Mouse (Mus musculus) adrenal gland, adult 8-10 months (tissue): ENCODE measurements at regions not wholly inside any gene's neighbourhood (a gene's known extent, or its start where the extent isn't known, plus 50 kb on each side); places are given as distances from the start of the nearest gene placed in this dataset.

Source experiments
- DNase-seq: peaks from one replicate; pipeline ENCODE4 v3.0.0; 2022

DNA sequence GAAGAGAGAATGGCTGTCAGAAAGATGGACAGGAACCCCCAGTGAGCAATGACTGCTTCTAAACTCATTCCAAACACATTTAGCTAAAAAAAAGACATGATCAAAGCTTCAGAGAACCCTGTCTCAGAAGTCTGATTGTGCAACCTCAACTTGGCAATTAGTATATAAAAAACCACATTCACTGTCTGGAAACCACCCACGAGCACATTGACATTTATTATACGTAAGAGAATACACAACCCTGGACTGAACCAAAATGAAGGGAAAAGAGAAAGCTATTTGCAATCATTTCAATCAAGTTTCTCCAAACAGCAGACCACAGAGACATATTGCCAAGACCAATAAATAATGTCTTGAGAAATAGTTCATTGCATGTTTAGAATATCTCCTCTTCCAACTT lies 820.7 kb upstream of the Adgrl2 start:
- no peak for DNase-seq

DNA sequence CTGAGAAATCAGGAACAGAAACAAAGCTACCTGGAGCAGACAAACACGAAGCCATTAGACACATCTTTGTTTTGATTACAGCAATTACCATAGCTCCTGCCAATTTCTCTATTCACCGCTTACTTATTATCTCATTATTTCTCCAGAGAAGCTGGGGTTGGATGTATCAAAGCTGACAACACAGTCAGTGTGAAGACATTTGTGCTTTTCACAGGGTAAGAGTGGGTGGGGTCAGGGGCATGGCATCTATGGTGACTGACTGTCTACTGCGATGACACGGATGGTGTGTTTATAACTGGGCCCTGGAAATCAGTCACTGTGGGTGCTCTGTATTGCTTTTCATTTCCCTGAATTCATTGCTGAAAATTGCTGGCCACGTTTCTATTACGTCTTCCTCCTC lies 815.0 kb upstream of the Adgrl2 start:
- DNase-seq: no peak

DNA sequence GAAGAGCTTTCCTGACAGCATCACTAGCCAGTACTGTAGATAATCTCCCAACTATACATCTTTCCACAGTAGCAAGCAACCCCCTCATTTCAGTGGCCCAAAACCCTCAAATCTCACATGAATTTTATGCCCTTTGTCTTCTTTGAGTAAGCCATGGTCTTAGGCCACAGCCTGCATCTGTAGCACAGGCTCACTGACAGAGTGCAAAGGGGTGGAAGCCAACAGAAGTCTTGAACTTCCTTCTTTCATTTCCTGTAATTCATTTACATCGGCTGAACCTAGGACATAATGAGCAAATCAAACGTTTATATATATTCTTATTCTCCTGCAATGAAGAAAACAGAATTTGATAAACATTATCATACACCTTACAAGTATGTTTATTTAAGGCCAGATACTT lies 805.8 kb upstream of the Adgrl2 start:
- no peak for DNase-seq

DNA sequence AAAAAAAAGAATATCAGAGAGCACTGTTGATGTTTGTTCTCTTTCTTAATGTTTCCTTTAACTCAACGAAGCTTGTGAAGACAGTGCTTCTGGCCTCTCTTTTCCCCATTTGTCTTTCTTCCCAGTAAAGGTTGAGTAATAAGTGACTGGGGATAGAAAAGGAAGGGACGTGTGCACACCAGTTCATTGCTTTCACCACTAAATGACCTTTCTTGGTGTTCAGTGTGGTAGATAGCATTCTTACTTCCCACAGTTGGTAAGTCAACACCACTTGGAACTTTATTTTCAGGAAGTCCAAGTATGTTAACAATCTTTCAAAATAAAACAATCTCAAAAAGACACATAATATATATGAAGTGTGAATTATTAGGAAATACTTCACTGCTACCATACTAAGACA lies 801.2 kb upstream of the Adgrl2 start:
- no peak for DNase-seq

DNA sequence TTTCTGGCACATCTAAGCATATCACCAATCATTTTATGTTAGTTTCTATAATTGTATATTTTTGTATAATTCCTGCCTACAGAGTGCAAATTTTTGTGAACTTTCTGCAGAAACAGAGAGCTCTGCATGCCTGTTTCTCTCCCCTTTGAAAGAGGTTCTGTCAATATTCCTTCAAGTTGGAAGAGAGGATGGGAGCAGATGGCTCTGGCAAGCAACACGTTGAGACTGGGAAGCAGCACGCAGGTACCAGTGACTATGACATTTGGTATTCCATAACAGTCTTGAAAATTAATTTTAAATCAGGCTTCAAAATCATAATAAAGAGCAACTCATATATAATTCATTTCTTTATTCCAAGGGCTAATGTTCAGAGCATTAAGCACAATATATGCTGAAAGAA lies 795.7 kb upstream of the Adgrl2 start:
- no peak for DNase-seq

DNA sequence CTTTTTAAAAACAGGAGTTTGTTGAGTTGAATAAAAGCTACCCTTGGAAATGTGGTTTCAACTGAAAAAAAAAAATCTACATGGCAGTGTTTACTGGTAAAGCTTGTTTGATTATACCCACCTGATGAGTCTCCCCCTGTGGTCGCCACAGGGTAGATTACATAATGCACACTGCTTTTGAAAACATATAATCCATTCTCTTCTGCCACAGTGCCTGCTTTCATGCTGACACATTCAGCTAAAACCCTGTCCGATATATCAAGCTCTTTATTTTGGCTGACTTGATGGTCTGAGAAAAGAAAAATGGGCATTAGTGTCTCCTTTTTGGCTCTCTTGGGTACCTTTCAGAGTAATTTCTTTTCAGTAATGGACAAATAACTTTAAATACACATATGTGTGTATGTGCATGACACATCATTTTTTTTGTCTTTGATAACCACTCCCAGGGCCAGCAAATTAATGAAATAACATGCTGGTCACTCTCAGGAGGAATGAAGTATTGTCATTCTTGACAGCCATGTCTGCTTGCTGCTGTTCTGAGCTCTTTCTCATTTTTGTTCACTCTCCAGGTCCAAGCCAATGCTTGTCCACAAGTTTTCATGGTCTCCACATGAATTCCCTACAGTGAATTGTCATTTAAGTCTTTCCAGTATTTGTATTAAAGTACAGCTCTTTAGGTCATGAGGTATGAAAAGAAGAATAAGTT lies 793.7 kb upstream of the Adgrl2 start:
- DNase-seq: no peak

DNA sequence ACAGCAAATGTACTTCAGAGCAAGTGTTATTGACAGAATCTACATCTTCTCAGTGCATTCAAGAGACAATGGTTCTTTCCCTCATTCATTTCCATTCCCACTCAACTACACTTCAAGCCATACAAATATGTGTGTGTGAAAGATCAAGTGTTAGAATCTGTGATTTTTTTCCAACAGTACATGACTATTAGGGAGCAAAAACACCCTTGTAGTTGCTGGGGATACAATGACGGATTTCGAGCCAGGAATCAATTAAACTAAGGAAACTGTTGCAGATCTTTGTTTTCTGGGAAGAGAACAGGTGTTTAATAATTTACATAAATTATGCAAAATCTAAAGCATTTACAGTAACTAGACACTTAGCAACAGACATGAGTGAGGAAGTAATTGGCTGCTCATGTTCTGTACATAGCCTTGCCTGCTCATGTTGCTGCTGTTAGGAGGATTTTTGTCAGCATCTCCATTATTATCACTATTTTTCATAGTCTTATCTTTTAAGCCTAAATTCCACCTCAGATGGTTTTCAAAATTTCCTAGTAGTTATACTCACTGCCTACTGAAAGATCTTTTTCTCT lies 777.6 kb upstream of the Adgrl2 start:
- no peak for DNase-seq

DNA sequence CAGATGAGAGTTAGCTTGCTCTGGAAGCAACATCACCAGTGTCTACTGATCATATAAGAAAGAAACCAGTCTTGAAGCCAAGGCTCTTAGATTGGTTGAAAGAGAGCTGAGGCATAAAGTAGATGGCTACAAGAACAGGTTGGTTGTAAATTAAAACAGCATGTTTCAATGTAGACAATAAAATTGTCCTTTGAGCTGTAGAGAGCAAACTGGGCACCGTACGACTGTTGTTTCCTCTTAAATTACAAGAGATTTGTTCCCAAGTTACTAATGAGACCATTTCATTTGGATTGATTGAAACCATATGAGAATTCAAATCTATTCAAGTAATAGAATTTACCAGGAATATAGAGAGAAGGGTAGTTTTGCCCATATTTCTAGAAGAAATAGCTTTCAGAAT lies 770.9 kb upstream of the Adgrl2 start:
- no peak for DNase-seq

DNA sequence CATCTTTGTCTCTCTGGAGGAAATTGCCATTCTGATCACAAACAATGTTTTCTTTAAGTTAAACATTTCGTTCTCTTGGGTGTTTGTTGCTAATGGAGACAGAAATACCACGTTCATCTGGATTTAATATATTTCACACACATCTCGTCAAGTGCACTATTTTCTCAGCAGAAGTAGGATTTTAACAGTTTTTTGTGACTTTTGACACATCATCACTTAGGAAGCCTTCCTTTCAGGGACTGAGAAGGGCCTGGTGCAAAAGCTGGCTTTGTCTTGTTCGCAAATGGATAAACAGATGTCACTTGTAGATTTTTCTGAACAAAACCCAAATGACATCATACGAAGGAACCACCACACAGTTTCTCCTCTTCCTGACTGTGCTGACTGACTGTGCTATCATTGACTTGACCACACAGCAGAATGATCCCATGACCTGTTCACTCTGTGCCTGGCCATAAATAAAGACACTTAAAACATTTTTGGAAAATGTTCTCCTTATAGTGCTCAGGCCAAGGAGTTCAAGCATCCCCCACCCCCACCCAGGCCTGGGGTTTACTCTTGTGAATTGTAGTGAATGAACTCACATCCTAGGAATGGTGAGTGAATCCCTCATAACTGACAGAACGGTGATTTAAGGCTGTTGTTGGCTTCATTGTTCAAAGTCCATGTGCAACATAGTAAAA lies 767.7 kb upstream of the Adgrl2 start:
- no peak for DNase-seq

DNA sequence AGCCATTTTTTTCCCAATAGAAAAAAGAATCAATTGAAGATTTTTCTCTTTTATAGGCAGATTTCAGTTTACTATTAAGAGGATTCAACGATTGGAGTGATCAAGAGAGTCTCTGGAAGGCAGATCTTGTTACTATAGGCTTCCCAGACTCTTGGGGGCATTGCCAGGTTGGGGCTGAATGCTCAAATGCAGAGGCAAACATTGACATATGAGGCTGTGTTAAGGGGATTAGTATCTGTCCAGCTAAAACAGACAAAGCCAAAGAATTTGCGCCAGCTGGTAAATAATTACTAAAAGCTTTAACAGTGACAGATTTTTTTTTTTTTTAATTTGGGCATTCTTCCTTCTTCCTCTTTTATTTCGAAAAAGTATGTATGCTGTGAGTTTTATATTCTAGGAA lies 745.7 kb upstream of the Adgrl2 start:
- DNase-seq: no peak

DNA sequence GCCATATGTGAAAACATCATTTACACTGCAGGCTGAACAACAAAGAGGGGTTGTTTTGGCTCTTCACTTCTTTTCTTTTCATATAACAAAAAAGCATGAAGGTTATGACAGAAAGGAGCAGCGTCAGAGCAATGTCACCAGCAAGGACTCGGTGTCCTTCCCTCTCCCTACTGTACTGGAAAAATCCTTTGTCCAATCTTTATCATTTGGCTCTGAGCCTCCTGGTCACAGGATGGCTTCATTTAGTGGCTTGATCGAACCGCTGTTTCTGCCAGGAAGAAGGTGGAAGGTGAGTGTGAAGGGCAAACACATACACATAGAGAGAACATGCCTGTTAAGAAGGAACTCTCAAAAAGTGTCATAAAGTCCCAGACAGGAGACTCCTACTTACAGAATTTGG lies 735.9 kb upstream of the Adgrl2 start:
- DNase-seq: peak; percentile 1

DNA sequence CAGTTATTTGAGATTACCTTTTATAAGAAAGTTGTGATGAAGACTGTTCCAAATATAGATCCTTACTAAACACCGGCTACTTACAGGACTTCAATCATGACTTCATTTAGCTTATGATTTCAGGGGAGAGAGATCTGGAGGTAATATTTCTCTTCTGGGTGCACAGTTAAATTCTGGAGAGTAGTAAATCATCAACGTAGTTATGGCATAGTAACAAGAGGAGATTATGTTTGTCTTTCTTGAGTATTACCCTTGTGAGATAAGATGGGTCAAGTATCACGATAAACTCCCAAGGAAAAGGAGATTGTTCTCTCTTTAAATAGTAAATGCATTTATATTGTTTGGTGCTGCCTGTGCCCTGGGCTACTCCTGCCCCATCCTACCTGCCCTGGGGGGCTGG lies 734.5 kb upstream of the Adgrl2 start:
- DNase-seq: no peak

DNA sequence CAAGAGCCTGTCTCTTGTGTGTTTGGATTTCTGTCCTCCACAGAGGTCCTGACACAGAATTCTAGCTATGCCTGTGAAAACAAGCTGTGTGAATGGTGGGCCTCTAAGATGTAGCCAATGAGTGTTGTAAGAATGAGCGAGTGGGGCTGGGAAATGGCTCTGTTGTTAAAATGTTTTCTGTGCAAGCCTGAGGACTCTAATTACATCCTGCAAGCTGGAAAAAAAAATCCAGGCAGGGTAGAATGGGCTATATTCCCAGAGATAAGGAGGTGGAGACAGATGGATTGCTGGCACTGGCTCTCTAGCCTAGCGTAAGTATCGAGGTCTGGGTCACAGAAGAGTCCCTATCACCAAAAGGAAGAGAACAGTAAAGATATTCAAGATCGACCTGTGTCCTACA lies 731.5 kb upstream of the Adgrl2 start:
- DNase-seq: no peak

DNA sequence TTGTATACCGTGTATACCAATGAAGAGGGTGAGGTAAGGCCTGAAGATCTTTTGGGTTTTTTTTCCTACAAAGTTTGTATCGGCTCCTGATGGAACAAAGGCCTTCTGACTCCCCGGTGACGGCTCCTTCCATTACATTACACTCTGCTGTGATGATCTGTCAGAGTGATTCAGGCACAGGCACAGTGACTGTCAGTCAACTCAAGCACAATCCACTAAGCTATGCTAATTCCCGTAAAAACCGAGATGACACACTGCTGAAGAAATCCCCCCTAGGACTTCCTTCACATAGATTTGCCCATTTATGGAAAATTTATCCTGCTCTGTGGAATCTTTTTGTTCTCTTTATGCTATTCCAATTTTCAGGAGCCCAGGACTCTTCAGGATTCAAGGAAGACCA lies 730.0 kb upstream of the Adgrl2 start:
- no peak for DNase-seq

DNA sequence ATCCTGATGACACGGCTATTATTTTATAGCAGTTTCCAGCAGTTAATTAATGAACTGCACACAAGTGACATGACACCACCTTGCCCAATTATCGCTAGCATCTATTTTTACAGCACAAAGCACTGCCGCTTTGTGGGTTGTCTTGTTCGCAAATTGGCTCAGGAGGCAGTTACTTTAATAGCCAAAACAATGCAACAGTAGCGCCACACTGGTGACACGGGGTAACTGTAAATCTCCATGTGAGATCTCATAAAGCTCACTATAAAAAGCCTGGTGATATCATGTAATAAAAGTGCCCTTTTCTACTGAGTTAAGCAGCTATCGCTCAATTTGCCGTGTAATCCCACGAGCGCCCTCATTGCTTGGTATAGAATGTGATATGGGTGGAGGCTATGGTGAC lies 715.4 kb upstream of the Adgrl2 start:
- no peak for DNase-seq

DNA sequence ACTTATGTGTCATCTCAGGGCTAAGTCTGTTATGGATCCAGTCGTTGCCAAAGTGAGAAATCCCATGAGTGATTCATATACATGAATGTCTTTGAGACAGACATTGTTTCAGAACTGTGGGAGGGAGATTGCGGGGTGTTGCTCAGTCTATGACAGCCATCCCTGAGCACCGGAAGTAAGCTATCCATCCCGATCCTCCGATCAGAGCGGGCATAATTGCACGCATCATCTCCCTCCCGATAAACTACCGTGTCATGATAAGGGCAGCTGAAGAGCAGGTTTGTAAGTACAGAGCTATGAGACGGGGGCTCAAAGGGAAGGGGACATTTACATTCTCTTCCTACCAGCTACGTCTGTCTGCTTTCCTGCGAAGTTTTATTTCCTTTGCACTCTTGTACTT lies 715.0 kb upstream of the Adgrl2 start:
- DNase-seq: no peak

DNA sequence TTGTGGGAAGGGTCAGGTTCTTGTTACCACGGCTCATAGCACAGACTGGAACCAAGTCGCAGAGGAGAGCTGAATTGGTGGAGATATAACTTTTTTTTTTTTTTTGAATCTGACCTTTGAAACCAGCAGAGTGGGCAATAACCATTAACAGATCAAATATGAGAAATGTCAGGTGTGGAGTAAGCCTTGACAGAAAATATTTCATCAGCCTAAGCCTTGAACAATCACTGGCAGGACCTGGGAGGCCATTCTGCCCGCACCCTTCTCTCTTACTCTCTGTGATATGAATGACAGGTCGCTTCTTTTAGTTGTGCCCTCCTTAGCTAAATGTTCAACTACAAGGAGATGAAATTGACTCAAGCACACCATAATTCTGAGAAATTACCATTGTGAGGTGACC lies 714.1 kb upstream of the Adgrl2 start:
- DNase-seq: no peak

DNA sequence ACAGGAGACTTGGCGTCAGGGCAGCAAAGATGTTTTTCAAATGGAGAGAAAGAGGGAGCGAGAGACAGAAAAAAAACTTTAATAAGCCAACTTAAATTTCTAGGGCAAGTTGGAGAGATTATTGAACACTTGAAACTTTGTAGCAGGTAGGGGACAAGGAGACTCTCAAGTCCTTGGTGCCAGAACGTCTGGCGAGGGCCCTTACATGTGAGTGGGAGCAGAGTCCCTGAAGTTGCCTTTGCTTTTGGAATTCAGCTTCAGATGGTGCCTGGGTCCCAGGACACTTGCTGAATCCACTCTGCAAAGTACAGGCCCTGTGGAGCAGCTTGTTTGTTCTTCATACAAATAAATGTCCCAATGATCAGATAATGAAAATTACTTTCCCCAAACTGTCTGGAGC lies 693.2 kb upstream of the Adgrl2 start:
- no peak for DNase-seq

DNA sequence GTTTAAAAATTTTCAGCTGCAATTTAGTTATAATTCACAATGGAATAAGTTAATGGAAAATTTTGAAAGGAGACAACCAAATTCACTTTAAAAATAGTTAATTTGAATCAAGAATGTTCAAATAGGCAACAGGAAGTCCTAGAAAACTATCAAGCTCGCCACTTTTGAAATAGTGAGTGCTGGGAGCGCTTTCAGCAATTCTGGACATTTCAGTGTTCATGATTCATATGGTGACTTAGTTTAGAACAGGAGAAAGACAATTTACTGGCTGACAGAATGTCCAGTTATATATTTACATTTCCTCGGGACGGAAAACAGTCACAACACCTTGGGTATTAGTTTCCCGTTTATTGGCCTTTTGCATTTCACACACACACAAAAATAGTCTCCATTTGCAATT lies 691.9 kb upstream of the Adgrl2 start:
- DNase-seq: no peak

DNA sequence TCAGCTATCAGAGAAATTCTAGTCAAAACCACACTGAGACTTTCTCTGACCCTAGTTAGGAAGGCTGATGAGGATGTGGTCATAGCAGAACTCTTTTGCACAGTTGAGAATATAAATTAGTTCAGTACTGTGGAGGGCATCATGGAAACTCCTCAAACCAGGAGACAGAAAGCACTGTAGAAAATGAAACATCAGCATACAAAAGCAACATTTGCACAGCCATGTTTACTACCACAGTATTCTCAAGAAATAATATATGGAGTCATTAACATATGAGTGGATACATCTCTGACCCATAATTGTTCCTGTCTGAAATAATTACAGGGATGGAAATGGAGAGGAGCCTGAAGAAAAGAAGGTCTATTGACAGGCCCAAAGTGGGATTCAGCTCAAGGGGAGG lies 683.6 kb upstream of the Adgrl2 start:
- no peak for DNase-seq

DNA sequence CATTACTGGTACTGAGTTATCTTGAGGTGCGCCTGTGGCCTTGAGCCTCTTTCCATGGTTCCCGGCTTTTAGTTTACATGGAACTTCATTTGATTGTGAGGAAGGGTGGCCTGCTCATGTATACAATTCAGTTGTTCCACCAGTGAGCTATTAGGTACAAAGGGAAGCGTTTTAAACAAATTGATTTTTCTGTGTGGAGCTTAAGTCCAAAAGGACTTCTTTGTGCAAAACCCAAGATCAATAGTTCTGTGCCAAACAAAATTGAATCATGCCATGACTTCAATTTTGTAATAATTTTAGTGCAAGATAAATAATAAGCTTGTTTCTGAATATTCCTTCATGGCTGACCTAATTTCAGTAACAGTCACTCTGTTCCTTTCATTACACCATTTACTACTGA lies 674.3 kb upstream of the Adgrl2 start:
- DNase-seq: no peak

DNA sequence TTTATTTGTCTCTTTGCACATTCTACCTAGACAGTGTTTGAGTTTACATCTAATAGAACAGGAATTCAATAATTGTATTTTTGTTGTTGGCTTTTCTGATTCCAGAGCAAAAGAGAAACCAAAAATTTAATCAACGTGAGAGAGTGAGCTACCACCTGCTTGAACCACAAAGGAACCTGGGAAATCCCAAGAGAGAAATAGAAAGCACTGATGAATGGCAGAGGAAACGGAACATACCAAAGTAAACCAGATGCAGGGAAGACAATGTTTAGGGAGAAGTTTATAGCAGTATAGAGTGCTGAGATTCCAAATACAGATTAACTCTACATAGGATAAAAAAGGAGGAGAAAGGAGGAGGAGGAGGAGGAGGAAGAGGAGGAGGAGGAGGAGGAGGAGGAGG lies 648.0 kb upstream of the Adgrl2 start:
- DNase-seq: no peak

DNA sequence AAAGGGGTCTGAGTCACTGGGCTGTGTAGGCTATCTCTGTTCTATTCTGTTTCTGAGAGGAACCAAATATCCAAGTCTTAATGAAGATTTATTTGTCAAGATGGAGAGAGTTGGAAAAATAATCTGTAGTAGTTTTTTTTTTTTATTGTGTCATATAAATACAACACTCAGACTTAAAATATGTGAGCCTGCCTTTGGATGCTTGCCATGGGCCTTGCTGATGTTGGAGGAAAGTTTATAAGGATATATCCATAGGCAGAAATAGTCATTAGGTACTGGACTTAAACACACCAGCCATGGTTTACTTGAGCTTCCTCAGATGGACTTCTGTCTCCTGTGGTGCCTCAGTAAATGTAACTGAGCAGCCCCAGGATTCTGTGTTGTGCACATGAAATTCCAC lies 635.8 kb upstream of the Adgrl2 start:
- DNase-seq: no peak

DNA sequence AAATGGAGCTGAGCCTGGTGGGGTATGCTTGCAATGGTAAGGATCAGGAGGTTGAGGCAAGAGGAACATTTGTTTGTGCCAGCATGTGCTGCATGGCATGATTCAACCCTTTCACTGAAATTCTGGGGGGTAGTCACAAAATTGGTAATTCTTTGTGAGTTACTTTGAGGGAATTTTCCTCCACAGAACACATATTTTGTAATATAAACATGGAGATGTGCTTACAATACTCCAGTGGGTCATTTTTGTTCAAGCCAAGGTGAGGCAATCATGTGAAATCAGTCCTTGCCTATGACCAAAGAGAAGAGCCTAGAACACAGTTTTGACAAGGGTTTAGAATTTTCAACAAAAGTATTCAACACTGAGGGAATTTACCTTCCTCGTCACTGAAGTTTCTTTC lies 635.1 kb upstream of the Adgrl2 start:
- DNase-seq: no peak

DNA sequence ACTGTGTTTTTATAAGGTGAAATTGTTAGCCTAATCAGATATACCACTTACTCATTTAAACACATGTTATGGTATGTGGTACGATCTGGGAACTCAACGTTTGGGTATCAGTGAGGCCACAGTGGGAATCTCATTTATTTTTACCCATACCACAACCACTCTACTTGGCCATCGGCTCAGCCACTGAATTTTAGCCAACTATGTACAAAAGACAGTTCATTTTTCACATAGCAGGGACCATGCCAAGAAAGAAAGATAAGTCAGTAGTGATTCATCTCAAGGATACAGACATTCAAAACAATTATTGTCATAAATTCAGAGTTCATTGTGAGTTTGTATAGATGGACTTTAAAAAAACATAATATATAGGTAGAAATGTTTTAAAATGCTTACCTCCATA lies 634.7 kb upstream of the Adgrl2 start:
- DNase-seq: peak; percentile 21
